Mouse (Mus musculus): ENCODE data around the gene Clpsl2. TPM values are rescaled to one million over a fixed set of nuclear protein-coding genes. Genes with fewer than 3 reads are reported as not detected.

The Clpsl2 gene
- total and polyA plus RNA-seq, 3 experiments: not detected

- H3K79me2 ChIP-seq (replicated peaks; ENCODE audit: control insufficient read depth, insufficient read depth, low read length): no peaks in the 10 kb centered on the region
- H3K36me3 ChIP-seq (ENCODE audit: control insufficient read depth, insufficient read depth, low read length): no peaks in the 10 kb centered on the region
- intact Hi-C loops (cut with DNase I): loop anchor here (10.0 kb wide), 2 partner anchors 57 to 317 kb away; partner anchors contain the start of gene Def6
- no peaks in the 10 kb centered on the region for H3K27me3 ChIP-seq (ENCODE audit: control insufficient read depth, insufficient read depth, low read length)
- DNase-seq: no peak
- H3K9ac ChIP-seq (ENCODE audit: low read depth, low read length): no peak overlapping the region
- peak overlapping the region; percentile 96 for H3K27ac ChIP-seq
- peak overlapping the region; percentile 79 for H3K4me3 ChIP-seq
- WGBS: 45% methylated on average over 6 of the region's 6 CpGs
- TF ChIP-seq POLR2A (IDR thresholded peaks at IDR 0.05; ENCODE audit: insufficient read depth, low read depth, low read length) (no peak), EP300 (IDR thresholded peaks at IDR 0.05; ENCODE audit: insufficient read depth, low read depth, low read length) (no peak), CTCF (IDR thresholded peaks at IDR 0.05) (no peak)
- H3K4me1 ChIP-seq (ENCODE audit: control insufficient read depth, insufficient read depth, low read length): peaks cover 11% of the 10 kb centered on the region
Observed at GRCm38 (mm10) chr17:28521920-28522319, 27.3 kb upstream of the Clpsl2 start.

DNA sequence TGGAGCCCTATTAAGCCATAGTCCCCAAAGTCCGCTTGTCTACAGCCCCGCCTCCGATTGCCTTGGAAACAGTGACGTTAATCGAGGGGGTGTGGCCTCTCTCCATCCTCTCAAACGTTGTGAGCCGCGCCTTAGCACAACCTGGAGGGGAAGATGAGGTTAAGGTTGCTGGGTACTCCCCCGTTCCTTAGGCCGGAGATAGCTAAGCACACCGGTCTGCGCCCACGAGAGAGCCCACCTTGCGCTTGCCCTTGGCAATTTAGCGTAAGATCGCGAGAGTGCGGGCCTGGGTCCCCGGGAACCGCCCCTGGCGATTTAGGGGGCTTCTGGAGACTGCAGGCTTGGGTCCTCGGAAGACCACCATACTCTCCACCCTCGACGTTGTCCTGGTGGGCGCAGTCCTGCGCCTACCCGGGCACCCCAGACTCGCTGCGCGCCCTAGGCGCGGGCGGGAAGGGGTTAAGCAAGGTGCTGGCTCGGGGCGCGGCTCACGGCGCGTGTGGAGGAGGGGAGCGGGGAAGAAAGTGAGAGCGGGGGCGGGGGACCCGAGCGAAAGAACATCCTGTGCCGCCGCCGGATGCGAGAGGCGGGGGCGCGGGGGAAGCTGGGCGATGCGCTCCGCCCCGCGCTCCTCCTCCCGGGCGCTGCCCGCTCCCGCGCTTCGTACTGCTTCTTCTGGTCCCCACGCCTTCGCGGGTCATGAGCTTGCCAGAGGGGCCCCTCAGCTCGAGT, 26.4 kb upstream of the Clpsl2 start:
- TF ChIP-seq POLR2A (IDR thresholded peaks at IDR 0.05; ENCODE audit: insufficient read depth, low read depth, low read length) (peak; percentile 99), EP300 (IDR thresholded peaks at IDR 0.05; ENCODE audit: insufficient read depth, low read depth, low read length) (peak; percentile 91), CTCF (IDR thresholded peaks at IDR 0.05) (no peak)
- Histone ChIP-seq H3K27ac (peak overlapping the region; percentile 96), H3K79me2 (replicated peaks; ENCODE audit: control insufficient read depth, insufficient read depth, low read length) (no peaks in the 10 kb centered on the region), H3K4me1 (ENCODE audit: control insufficient read depth, insufficient read depth, low read length) (peaks cover 15% of the 10 kb centered on the region), H3K9ac (ENCODE audit: low read depth, low read length) (peak overlapping the region; percentile 83), H3K36me3 (ENCODE audit: control insufficient read depth, insufficient read depth, low read length) (no peaks in the 10 kb centered on the region), H3K27me3 (ENCODE audit: control insufficient read depth, insufficient read depth, low read length) (no peaks in the 10 kb centered on the region), H3K4me3 (peak overlapping the region; percentile 79)
- under 1% methylated on average over 64 of the region's 66 CpGs for WGBS
- peak; percentile 96 to 97 for DNase-seq
- intact Hi-C loops (cut with DNase I): loop anchor here (1.0 to 10.0 kb wide), 3 partner anchors 58 to 318 kb away; partner anchors contain the start of gene Def6

DNA sequence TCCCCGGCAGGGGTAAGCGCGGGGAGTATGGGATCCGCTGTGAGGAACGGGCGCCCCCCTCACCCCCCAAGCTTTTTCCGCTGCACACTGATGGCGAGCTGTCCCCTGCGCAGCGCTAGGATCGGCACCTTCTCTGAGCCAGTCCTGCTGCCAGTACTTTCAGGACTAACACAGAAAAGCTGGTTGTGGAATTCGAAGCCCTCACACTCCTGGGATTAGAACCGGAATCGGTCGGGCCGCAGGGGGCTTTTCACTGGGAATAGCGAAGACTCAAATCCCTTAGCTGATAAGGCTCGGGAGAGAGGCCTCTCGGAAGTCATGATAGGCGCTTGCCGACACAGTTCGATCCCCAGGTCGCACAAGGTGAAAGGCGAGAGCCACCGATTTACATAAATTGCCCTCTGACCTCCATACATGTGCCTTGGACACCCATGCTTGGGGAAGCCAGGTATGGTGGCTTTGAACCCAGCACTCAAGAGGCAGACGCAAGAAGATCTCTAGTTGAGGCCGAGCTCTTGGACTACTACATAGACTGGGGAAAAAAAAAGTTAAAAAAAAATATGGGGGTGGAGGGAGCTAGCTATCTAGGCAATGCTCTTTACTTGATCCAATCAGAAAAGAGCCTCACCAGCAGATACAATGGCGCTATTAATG, 25.7 kb upstream of the Clpsl2 start:
- Histone ChIP-seq H3K36me3 (ENCODE audit: control insufficient read depth, insufficient read depth, low read length) (no peaks in the 10 kb centered on the region), H3K27ac (peak overlapping the region; percentile 96), H3K27me3 (ENCODE audit: control insufficient read depth, insufficient read depth, low read length) (no peaks in the 10 kb centered on the region), H3K4me3 (peak overlapping the region; percentile 79), H3K4me1 (ENCODE audit: control insufficient read depth, insufficient read depth, low read length) (peaks cover 16% of the 10 kb centered on the region), H3K9ac (ENCODE audit: low read depth, low read length) (peak overlapping the region; percentile 83), H3K79me2 (replicated peaks; ENCODE audit: control insufficient read depth, insufficient read depth, low read length) (no peaks in the 10 kb centered on the region)
- 18% methylated on average over 28 of the region's 28 CpGs for WGBS
- intact Hi-C loops (cut with DNase I): loop anchor here (1.0 to 10.0 kb wide), 4 partner anchors 39 to 319 kb away; partner anchors contain the start of gene Def6
- TF ChIP-seq EP300 (IDR thresholded peaks at IDR 0.05; ENCODE audit: insufficient read depth, low read depth, low read length): no peak
- no peak for TF ChIP-seq CTCF (IDR thresholded peaks at IDR 0.05)
- no peak; the same call in 1 of the 2 replicates for TF ChIP-seq POLR2A (IDR thresholded peaks at IDR 0.05; ENCODE audit: insufficient read depth, low read depth, low read length)
- no peak for DNase-seq

GRCm38 (mm10) chr17:28524009-28524695, 25.1 kb upstream of the Clpsl2 start:
- TF ChIP-seq POLR2A (IDR thresholded peaks at IDR 0.05; ENCODE audit: insufficient read depth, low read depth, low read length) (0 out of 2 replicates have a peak, but pooled peaks have one; percentile 11), CTCF (IDR thresholded peaks at IDR 0.05) (no peak), EP300 (IDR thresholded peaks at IDR 0.05; ENCODE audit: insufficient read depth, low read depth, low read length) (no peak)
- no peak overlapping the region for H3K9ac ChIP-seq (ENCODE audit: low read depth, low read length)
- H3K27ac ChIP-seq: peak overlapping the region; percentile 96; the same call in 1 of the 2 replicates
- 90% methylated on average over 23 of the region's 23 CpGs for WGBS
- no peak overlapping the region for H3K4me3 ChIP-seq
- no peaks in the 10 kb centered on the region for H3K79me2 ChIP-seq (replicated peaks; ENCODE audit: control insufficient read depth, insufficient read depth, low read length)
- peaks cover 13% of the 10 kb centered on the region for H3K4me1 ChIP-seq (ENCODE audit: control insufficient read depth, insufficient read depth, low read length)
- no peaks in the 10 kb centered on the region for H3K36me3 ChIP-seq (ENCODE audit: control insufficient read depth, insufficient read depth, low read length)
- peak; percentile 51 to 53 for DNase-seq
- intact Hi-C loops (cut with DNase I): loop anchor here (2.0 to 10.0 kb wide), 3 partner anchors 39 to 319 kb away; partner anchors contain the start of gene Def6
- no peaks in the 10 kb centered on the region for H3K27me3 ChIP-seq (ENCODE audit: control insufficient read depth, insufficient read depth, low read length)

- no peak overlapping the region for H3K9ac ChIP-seq (ENCODE audit: low read depth, low read length)
- H3K27me3 ChIP-seq (ENCODE audit: control insufficient read depth, insufficient read depth, low read length): no peaks in the 10 kb centered on the region
- peak in 1 of 2 experiments; percentile 20 for DNase-seq
- H3K4me1 ChIP-seq (ENCODE audit: control insufficient read depth, insufficient read depth, low read length): peaks cover 11% of the 10 kb centered on the region
- H3K4me3 ChIP-seq: no peak overlapping the region
- WGBS: 63% methylated on average over 4 of the region's 4 CpGs
- TF ChIP-seq POLR2A (IDR thresholded peaks at IDR 0.05; ENCODE audit: insufficient read depth, low read depth, low read length): no peak
- TF ChIP-seq EP300 (IDR thresholded peaks at IDR 0.05; ENCODE audit: insufficient read depth, low read depth, low read length): no peak
- TF ChIP-seq CTCF (IDR thresholded peaks at IDR 0.05): peak; percentile 45
- intact Hi-C loops (cut with DNase I): loop anchor here (2.0 to 10.0 kb wide), 4 partner anchors 40 to 320 kb away; partner anchors contain the start of genes Def6 and Rpl10a
- H3K79me2 ChIP-seq (replicated peaks; ENCODE audit: control insufficient read depth, insufficient read depth, low read length): no peaks in the 10 kb centered on the region
- no peaks in the 10 kb centered on the region for H3K36me3 ChIP-seq (ENCODE audit: control insufficient read depth, insufficient read depth, low read length)
- no peak overlapping the region for H3K27ac ChIP-seq
Observed at GRCm38 (mm10) chr17:28524831-28525430, 24.3 kb upstream of the Clpsl2 start.

All from heart, adult 2 months (tissue).